Mouse (Mus musculus): Measurements from ENCODE around the gene Gm12845.
"Not testable (repeated sequence)": the region's sequence is repeated elsewhere in the genome, so short reads cannot be mapped to it uniquely, and the experiment has no call there.

Gm12845 gene

DNA sequence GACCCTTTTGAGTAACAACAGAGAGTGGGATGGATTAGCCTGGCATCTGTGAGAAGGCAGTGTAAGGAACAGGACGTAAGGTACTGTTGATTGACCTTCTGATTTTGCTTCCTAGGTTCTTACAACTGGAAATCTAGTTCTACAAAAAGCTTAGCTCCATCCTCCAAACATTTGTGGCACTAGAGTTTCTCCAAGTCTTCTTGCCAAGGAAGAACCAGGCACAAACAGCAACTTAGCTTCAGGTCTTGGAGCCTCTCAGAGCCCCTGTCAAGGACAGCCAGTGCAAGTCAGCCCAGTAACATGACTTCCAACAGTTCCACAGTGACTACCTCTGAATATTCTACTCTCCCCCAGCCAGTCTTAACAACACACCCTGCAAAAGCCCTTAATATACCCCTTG lies at the start of gene Gm12845:
Gene Gm12845 (plus strand): TSS at position 301 of the 400 bp plus-strand sequence.
- DNase-seq (ENCODE audit: low spot score): no peak

DNA sequence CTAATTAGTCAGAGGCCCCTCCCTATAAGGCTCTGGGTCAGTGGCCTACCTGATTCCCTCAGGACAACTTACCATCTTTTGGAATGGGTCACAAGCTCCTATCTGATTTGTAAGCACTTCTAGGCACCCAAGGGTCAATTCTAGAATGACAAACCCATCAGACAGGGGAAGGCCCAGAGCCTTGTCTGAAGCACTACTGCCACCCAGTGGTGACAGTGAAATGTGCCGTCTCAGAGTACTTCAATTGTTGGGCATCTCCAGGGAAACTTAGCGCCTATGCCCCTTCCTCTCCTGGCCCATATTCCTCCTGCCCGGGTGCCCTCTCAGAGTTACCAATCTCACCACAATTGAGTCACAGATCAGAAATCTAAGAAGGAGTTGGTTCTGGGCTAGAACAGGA lies 47.3 kb upstream of the Gm12845 start:
- DNase-seq (ENCODE audit: low spot score): peak; percentile 60

DNA sequence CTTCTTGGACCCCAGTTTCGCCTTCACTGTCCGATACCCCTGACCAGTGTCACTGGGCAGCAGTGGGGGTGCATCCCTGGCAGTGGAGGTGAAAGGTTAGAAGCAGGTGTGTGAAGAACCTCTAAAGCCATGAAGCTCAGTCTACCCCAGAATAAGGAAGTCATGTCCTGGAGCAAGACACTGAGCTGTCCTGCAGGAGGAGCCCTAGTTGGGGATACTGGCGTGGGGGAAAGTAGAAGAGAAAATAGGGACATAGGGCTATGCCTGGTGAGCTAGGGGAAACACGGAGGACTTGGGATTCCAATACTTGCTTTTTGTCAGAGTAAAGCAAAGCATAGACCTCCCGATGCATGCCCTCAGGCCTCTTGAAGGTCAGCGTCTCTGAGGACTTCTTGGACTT lies 43.2 kb upstream of the Gm12845 start:
- DNase-seq (ENCODE audit: low spot score): no peak

GRCm38 (mm10) chr4:117681931-117682461 lies 42.2 kb upstream of the Gm12845 start, which contains the start of gene Dmap1:
Dmap1 (minus strand) TSS chr4:117682273.
- peak; percentile 71 for DNase-seq (ENCODE audit: low spot score)

DNA sequence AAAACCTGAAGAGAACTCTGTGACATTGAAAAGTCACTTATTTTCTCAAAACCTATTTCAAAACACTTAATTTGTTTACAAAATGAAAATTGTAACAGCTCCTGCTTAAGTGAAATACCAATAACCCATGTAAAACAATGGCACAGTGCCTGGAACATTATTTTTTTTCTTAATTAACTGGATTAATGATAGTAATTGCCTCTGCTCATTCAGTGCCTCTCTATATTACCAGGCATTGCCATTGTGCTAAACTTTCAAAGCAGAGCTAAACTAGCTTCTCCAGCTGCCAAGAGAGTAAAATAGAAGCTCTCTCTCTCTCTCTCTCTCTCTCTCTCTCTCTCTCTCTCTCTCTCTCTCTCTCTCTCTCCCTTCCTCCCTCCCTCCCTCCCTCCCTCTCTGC lies 41.7 kb upstream of the Gm12845 start:
- DNase-seq (ENCODE audit: low spot score): no peak

GRCm38 (mm10) chr4:117683048-117683768 lies 41.0 kb upstream of the Gm12845 start:
- DNase-seq (ENCODE audit: low spot score): no peak

- no peak for DNase-seq (ENCODE audit: low spot score)
Measured at GRCm38 (mm10) chr4:117686354-117686753, 37.9 kb upstream of the Gm12845 start.

GRCm38 (mm10) chr4:117705361-117705760 lies 18.9 kb upstream of the Gm12845 start:
- no peak for DNase-seq (ENCODE audit: low spot score)

- no peak for DNase-seq (ENCODE audit: low spot score)
Measured at GRCm38 (mm10) chr4:117708780-117709550, 15.2 kb upstream of the Gm12845 start.

DNA sequence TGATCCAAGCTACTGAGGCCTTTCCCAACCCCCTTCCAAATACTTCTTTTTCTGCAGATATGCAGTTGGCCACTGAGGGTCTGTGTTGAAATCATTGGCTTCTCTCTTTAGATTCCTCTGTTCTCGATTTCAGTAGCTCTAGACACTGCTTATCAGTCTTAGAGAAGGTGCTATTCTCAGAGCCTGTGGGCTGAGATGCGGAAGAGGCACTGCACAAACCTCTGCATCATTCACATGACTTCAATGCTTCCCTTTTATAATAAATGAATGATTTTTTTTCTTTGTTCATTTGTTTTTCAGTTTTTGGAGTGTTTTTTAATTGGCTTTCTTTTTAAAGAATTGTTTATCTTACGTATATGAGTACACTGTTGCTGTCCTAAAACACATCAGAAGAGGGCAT lies 11.9 kb upstream of the Gm12845 start:
- no peak for DNase-seq (ENCODE audit: low spot score)

DNA sequence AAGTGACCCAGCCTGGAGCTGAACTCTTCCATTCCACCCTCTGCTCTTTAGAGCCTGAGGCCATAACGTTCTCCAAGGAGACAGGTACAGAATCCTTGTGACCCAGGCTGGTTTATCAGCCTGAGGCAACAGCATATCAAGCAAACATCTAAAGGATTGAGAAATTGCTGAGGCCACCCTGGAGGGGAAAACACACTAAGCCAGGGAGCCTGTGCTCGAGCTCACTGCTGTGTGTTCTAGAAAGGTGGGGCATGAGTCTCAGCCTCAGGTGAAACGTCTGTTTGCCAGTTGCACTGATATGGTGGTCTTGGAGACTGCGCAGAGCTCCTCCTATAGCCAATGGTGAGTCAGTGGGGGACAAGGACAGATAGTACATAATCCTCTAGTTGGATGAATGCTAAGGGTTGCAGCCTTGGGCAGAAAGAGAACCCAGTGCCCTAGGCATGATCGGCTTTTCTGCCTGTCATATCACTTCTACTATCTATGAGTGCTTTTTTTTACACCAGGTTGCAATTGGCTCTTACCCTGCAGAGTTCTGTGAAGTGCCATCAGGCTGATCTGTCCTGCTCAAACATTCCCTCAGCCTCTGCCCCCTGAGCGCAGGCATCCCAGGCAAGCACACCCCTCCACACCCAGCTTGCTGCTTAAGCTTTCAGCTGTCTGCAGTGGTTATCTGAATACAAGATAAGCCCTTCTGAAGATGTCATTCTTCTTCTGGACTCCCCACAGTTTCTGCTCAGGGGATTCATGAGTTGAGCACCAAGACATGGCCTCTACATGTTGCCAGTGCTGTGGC lies 10.7 kb upstream of the Gm12845 start:
- no peak for DNase-seq (ENCODE audit: low spot score)

DNA sequence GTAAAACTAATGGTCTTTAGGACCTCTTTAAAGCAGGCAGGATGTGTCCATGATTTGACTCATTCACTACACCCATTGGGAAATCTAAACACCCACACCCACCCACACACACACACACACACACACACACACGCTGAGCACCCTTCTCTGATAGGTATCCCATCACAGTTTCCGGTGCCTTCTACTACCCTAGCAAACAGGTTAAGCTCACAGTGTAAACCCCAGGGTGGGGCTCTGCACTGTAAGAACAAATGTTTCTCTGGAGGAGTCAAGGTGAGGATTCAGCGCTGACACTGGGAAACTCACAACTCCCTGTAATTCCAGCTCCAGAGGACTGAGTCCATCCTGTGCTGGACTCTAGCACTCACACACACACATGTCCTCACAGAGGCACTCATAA lies 7.7 kb downstream of the Gm12845 start:
- DNase-seq (ENCODE audit: low spot score): no peak

- DNase-seq (ENCODE audit: low spot score): no peak
Measured at GRCm38 (mm10) chr4:117737559-117737958, 13.3 kb downstream of the Gm12845 start.

DNA sequence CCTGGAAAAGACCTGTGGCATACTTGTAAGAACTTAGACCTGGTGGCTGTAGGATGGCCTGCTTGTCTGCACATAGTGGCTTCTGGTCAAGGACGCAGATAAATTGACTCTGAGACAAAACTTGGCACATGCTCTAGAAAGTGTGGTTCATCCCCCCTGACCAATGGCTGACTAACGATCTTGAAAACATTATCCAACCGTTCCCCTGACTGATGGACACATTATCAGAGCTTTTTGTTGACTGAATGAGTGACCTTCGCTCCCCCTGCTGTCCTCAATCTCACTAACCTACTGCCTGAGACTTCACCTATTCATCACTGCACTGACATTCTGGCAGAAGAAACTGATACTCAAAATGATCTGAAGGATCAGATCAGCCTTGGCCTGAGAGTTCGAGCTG lies 28.3 kb downstream of the Gm12845 start:
- not testable (repeated sequence) for DNase-seq (ENCODE audit: low spot score)

- DNase-seq (ENCODE audit: low spot score): no peak
Measured at GRCm38 (mm10) chr4:117760151-117760550, 35.9 kb downstream of the Gm12845 start.

- DNase-seq (ENCODE audit: low spot score): no peak
Measured at GRCm38 (mm10) chr4:117765416-117765815, 41.2 kb downstream of the Gm12845 start, which contains the start of gene Klf17. Klf17 (minus strand) TSS chr4:117765648.

DNA sequence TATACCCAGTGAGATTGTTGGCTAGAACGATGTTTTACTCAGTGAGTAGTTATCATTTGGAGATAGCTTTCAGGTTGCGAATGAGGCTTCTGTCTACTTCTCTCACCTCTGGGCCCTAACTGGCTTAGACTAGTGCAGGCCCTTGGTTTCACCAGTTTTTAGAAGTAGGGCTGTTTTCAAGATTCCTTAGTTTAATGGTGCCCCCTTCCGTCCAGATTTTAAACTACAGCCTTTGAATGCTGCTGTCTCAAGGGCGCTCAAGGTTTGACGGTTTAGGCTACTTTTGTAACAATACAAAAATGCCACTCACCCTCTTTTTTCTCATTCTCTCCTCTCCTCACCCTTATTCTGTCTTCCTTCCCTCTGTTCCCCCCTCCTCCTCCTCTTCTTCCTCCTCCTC lies 46.7 kb downstream of the Gm12845 start:
- DNase-seq (ENCODE audit: low spot score): peak; percentile 25

GRCm38 (mm10) chr4:117772960-117773359 lies 48.7 kb downstream of the Gm12845 start:
- no peak for DNase-seq (ENCODE audit: low spot score)

Data from ovary, postnatal 10 days (tissue).